ENCODE assay signal across 16 mouse cellular contexts in genomic region chr10:77206134-77206533, GRCm38 (mm10). TPM values are rescaled to one million over a fixed set of nuclear protein-coding genes. Genes with fewer than 3 reads are reported as not detected.
DNase-seq lines count a peak whose midpoint lies in the region; ATAC-seq and TF ChIP-seq lines count a peak whose summit lies in the region.
"Had no signal": no experiment of that assay in that cellular context is flagged by ENCODE, and none has a peak within 500 bp of the region (broad histone marks: within the 10 kb centered on the region; RNA-seq: fewer than 3 reads in every experiment).

No protein-coding gene starts in this region.

- WGBS in heart, embryonic 13.5 days: 84% methylated on average over 2 of the region's 2 CpGs
- WGBS in liver, embryonic 12.5 days (ENCODE audit: insufficient replicate concordance): 73% methylated on average over 2 of the region's 2 CpGs
- 91% methylated on average over 2 of the region's 2 CpGs for WGBS in liver, postnatal 0 days (ENCODE audit: insufficient replicate concordance)
- 84% methylated on average over 2 of the region's 2 CpGs for WGBS in heart, postnatal 0 days
- 54% methylated on average over 2 of the region's 2 CpGs for WGBS in olfactory bulb, adult 2 months
- 62% methylated on average over 2 of the region's 2 CpGs for WGBS in forebrain, embryonic 15.5 days

- H3K27me3 ChIP-seq in heart, embryonic 13.5 days (replicated peaks): no peaks in the 10 kb centered on the region
- H3K27me3 ChIP-seq in liver, embryonic 12.5 days (replicated peaks): no peaks in the 10 kb centered on the region
- H3K27me3 ChIP-seq in liver, postnatal 0 days (ENCODE audit: insufficient read depth, low read length): no peaks in the 10 kb centered on the region
- no peaks in the 10 kb centered on the region for H3K27me3 ChIP-seq in heart, postnatal 0 days (ENCODE audit: control insufficient read depth, insufficient read depth, low read length)
- no peaks in the 10 kb centered on the region for H3K27me3 ChIP-seq in forebrain, embryonic 15.5 days
- H3K27me3 ChIP-seq: embryonic facial prominence, embryonic 12.5 days had no signal

- no peak for DNase-seq in heart, postnatal 14 days
- DNase-seq in liver, postnatal 0 days: no peak
- no peak for DNase-seq in heart, postnatal 0 days (ENCODE audit: low spot score)
- DNase-seq in MN1 (ENCODE audit: low spot score): no peak
- DNase-seq: cerebellum, adult 9-11 months; lung, adult 2 months; thymus, adult 18-20 months had no signal

- no peak for TF ChIP-seq EP300 in liver, postnatal 0 days (IDR thresholded peaks at IDR 0.05; ENCODE audit: low read depth)
- TF ChIP-seq EP300 in heart, postnatal 0 days (IDR thresholded peaks at IDR 0.05; ENCODE audit: low read depth): no peak

- no peak overlapping the region for H3K9ac ChIP-seq in heart, embryonic 13.5 days
- no peak overlapping the region for H3K9ac ChIP-seq in liver, embryonic 12.5 days
- no peak overlapping the region for H3K9ac ChIP-seq in liver, postnatal 0 days (replicated peaks)
- no peak overlapping the region for H3K9ac ChIP-seq in heart, postnatal 0 days (replicated peaks; ENCODE audit: low read depth, low read length)
- H3K9ac ChIP-seq in forebrain, embryonic 15.5 days (replicated peaks): no peak overlapping the region
- H3K9ac ChIP-seq: embryonic facial prominence, embryonic 12.5 days; forebrain, postnatal 0 days had no signal

- no peak overlapping the region for H3K4me3 ChIP-seq in heart, embryonic 13.5 days
- H3K4me3 ChIP-seq in liver, embryonic 12.5 days: no peak overlapping the region
- no peak overlapping the region for H3K4me3 ChIP-seq in liver, postnatal 0 days (ENCODE audit: low read depth, low read length)
- no peak overlapping the region for H3K4me3 ChIP-seq in heart, postnatal 0 days (ENCODE audit: low read depth, low read length)
- H3K4me3 ChIP-seq in olfactory bulb, adult 2 months (ENCODE audit: insufficient read depth, low read depth, low read length): no peak overlapping the region
- no peak overlapping the region for H3K4me3 ChIP-seq in forebrain, embryonic 15.5 days
- H3K4me3 ChIP-seq: embryonic facial prominence, embryonic 12.5 days had no signal

- H3K4me2 ChIP-seq in heart, embryonic 13.5 days: no peak overlapping the region
- no peak overlapping the region for H3K4me2 ChIP-seq in liver, embryonic 12.5 days
- H3K4me2 ChIP-seq in liver, postnatal 0 days (ENCODE audit: low read depth, low read length): no peak overlapping the region
- no peak overlapping the region for H3K4me2 ChIP-seq in heart, postnatal 0 days (ENCODE audit: low read depth, low read length)
- H3K4me2 ChIP-seq in forebrain, embryonic 15.5 days (replicated peaks): no peak overlapping the region
- H3K4me2 ChIP-seq: embryonic facial prominence, embryonic 12.5 days; midbrain, embryonic 11.5 days had no signal

- peak overlapping the region; percentile 86 for H3K27ac ChIP-seq in heart, embryonic 13.5 days (replicated peaks)
- H3K27ac ChIP-seq in liver, embryonic 12.5 days: peak overlapping the region; percentile 4; the same call in 1 of the 2 replicates
- H3K27ac ChIP-seq in liver, postnatal 0 days (ENCODE audit: low read depth): no peak overlapping the region
- H3K27ac ChIP-seq in heart, postnatal 0 days (ENCODE audit: low read depth): 0 out of 2 replicates have a peak overlapping the region, but pooled peaks have one; percentile 31
- peak overlapping the region; percentile 84 for H3K27ac ChIP-seq in olfactory bulb, adult 2 months (ENCODE audit: insufficient read depth, low read depth, low read length)
- H3K27ac ChIP-seq in forebrain, embryonic 15.5 days (replicated peaks): no peak overlapping the region
- H3K27ac ChIP-seq: hindbrain, postnatal 0 days had no signal

- TF ChIP-seq POLR2A in olfactory bulb, adult 2 months (IDR thresholded peaks at IDR 0.05; ENCODE audit: insufficient read depth, low read depth, low read length): no peak

- no peak for ATAC-seq in heart, embryonic 13.5 days (ENCODE audit: extremely low read depth, insufficient number of reproducible peaks, low FRiP score, low TSS enrichment)
- no peak for ATAC-seq in liver, embryonic 12.5 days
- ATAC-seq in liver, postnatal 0 days: no peak
- ATAC-seq in heart, postnatal 0 days (ENCODE audit: insufficient read depth, low read depth): no peak
- no peak for ATAC-seq in forebrain, embryonic 15.5 days (replicated peaks)
- ATAC-seq: CD4-positive, CD25-positive, alpha-beta regulatory T cell, adult 4 months; forebrain, postnatal 0 days; hindbrain, postnatal 0 days had no signal

- peaks cover 43% of the 10 kb centered on the region for H3K4me1 ChIP-seq in heart, embryonic 13.5 days
- H3K4me1 ChIP-seq in liver, embryonic 12.5 days: peaks cover 37% of the 10 kb centered on the region
- peaks cover 15% of the 10 kb centered on the region for H3K4me1 ChIP-seq in liver, postnatal 0 days (ENCODE audit: insufficient read depth)
- H3K4me1 ChIP-seq in heart, postnatal 0 days (ENCODE audit: control insufficient read depth, insufficient read depth): peaks cover 13% of the 10 kb centered on the region; the same call in 1 of the 2 replicates
- peaks cover 28% of the 10 kb centered on the region for H3K4me1 ChIP-seq in olfactory bulb, adult 2 months (ENCODE audit: control insufficient read depth, insufficient read depth, low read length)
- 0 out of 2 replicates have a peak, but pooled peaks cover 5% of the 10 kb centered on the region for H3K4me1 ChIP-seq in forebrain, embryonic 15.5 days

- no peaks in the 10 kb centered on the region for H3K36me3 ChIP-seq in heart, embryonic 13.5 days
- H3K36me3 ChIP-seq in liver, embryonic 12.5 days: no peaks in the 10 kb centered on the region
- no peaks in the 10 kb centered on the region for H3K36me3 ChIP-seq in liver, postnatal 0 days (replicated peaks; ENCODE audit: insufficient read depth, low read length)
- no peaks in the 10 kb centered on the region for H3K36me3 ChIP-seq in heart, postnatal 0 days (replicated peaks; ENCODE audit: control insufficient read depth, insufficient read depth, low read length)
- H3K36me3 ChIP-seq in forebrain, embryonic 15.5 days: no peaks in the 10 kb centered on the region

- intact Hi-C loops in heart, postnatal 14 days (cut with DNase I): no loop called here

- H3K9me3 ChIP-seq in heart, embryonic 13.5 days: no peaks in the 10 kb centered on the region
- no peaks in the 10 kb centered on the region for H3K9me3 ChIP-seq in liver, embryonic 12.5 days (replicated peaks)
- no peaks in the 10 kb centered on the region for H3K9me3 ChIP-seq in liver, postnatal 0 days (ENCODE audit: low read length)
- no peaks in the 10 kb centered on the region for H3K9me3 ChIP-seq in heart, postnatal 0 days (replicated peaks; ENCODE audit: control insufficient read depth, low read length)
- no peaks in the 10 kb centered on the region for H3K9me3 ChIP-seq in forebrain, embryonic 15.5 days
- H3K9me3 ChIP-seq: embryonic facial prominence, embryonic 12.5 days had no signal

- no peak for TF ChIP-seq CTCF in liver, postnatal 0 days (IDR thresholded peaks at IDR 0.05; ENCODE audit: low read depth)
- no peak for TF ChIP-seq CTCF in heart, postnatal 0 days (IDR thresholded peaks at IDR 0.05; ENCODE audit: low read depth)
- no peak for TF ChIP-seq CTCF in olfactory bulb, adult 2 months (IDR thresholded peaks at IDR 0.05; ENCODE audit: insufficient read depth, low read depth, low read length)

RNA-seq across cellular contexts. Expression of gene Col18a1, which starts 39.8 kb away (rescaled TPM):
- 143 and 155 TPM in 2 replicates for polyA plus RNA-seq in heart, embryonic 13.5 days (2015; fragmentation: Nextera tagmentation; extraction: Ambion mirVana)
- 10 to 100 TPM; 30.0 to 31.8 TPM for total RNA-seq in heart, postnatal 14 days (2021)
- polyA plus RNA-seq in liver, embryonic 12.5 days (2016; fragmentation: Nextera tagmentation; extraction: Ambion mirVana): 38.3 and 42.4 TPM in 2 replicates
- polyA plus RNA-seq in liver, postnatal 0 days (2015; fragmentation: Nextera tagmentation; extraction: Ambion mirVana): 137 and 167 TPM in 2 replicates
- 130 and 133 TPM in 2 replicates for total RNA-seq in heart, postnatal 0 days (2014; rRNA removed; ENCODE audit: low replicate concordance)
- 40.6 and 47.3 TPM in 2 replicates for polyA plus RNA-seq in heart, postnatal 0 days (2015; fragmentation: Nextera tagmentation; extraction: Ambion mirVana)
- polyA plus RNA-seq in olfactory bulb, adult 2 months (2012; ENCODE audit: insufficient read depth, insufficient read length, low replicate concordance, missing spikeins): not detected in 2 replicates
- polyA plus RNA-seq in forebrain, embryonic 15.5 days (2015; fragmentation: Nextera tagmentation; extraction: Ambion mirVana): 23.5 and 23.8 TPM in 2 replicates

RNA-seq across cellular contexts. Expression of gene Pofut2, which starts 52.9 kb away (rescaled TPM):
- 120 and 122 TPM in 2 replicates for polyA plus RNA-seq in heart, embryonic 13.5 days (2015; fragmentation: Nextera tagmentation; extraction: Ambion mirVana)
- total RNA-seq in heart, postnatal 14 days (2021): 10 to 100 TPM; 45.8 to 48.2 TPM
- polyA plus RNA-seq in liver, embryonic 12.5 days (2016; fragmentation: Nextera tagmentation; extraction: Ambion mirVana): 40.7 and 43.2 TPM in 2 replicates
- polyA plus RNA-seq in liver, postnatal 0 days (2015; fragmentation: Nextera tagmentation; extraction: Ambion mirVana): 16.4 and 17.2 TPM in 2 replicates
- 78.8 and 94.1 TPM in 2 replicates for total RNA-seq in heart, postnatal 0 days (2014; rRNA removed; ENCODE audit: low replicate concordance)
- 71.1 and 72.4 TPM in 2 replicates for polyA plus RNA-seq in heart, postnatal 0 days (2015; fragmentation: Nextera tagmentation; extraction: Ambion mirVana)
- polyA plus RNA-seq in olfactory bulb, adult 2 months (2012; ENCODE audit: insufficient read depth, insufficient read length, low replicate concordance, missing spikeins): not detected in 2 replicates
- polyA plus RNA-seq in forebrain, embryonic 15.5 days (2015; fragmentation: Nextera tagmentation; extraction: Ambion mirVana): 45.2 and 53.4 TPM in 2 replicates

Comparison
In these comparisons a context has a peak if more than half of its experiments do, and no peak if none do; other contexts are left out.
1. H3K27ac ChIP-seq: peak in heart, embryonic 13.5 days (single experiment), liver, embryonic 12.5 days (single experiment), heart, postnatal 0 days (single experiment) and olfactory bulb, adult 2 months (single experiment); none in liver, postnatal 0 days (single experiment) and forebrain, embryonic 15.5 days (single experiment).
2. RNA of gene Pofut2, which starts 52.9 kb away (polyA plus RNA-seq): 120 to 122 TPM in heart, embryonic 13.5 days, 71.1 to 72.4 TPM in heart, postnatal 0 days, 45.2 to 53.4 TPM in forebrain, embryonic 15.5 days, 40.7 to 43.2 TPM in liver, embryonic 12.5 days and 16.4 to 17.2 TPM in liver, postnatal 0 days; not detected in olfactory bulb, adult 2 months; every median in the first group is over 10 times any median in the second.